Mouse (Mus musculus) cerebellum, adult 9-10 months (tissue): ENCODE measurements around the gene Crb3.
"Not testable (repeated sequence)": the region's sequence is repeated elsewhere in the genome, so short reads cannot be mapped to it uniquely, and the experiment has no call there.

Source experiments
- DNase-seq: peaks from one replicate; pipeline ENCODE4 v3.0.0; 2022

Crb3 gene

DNA sequence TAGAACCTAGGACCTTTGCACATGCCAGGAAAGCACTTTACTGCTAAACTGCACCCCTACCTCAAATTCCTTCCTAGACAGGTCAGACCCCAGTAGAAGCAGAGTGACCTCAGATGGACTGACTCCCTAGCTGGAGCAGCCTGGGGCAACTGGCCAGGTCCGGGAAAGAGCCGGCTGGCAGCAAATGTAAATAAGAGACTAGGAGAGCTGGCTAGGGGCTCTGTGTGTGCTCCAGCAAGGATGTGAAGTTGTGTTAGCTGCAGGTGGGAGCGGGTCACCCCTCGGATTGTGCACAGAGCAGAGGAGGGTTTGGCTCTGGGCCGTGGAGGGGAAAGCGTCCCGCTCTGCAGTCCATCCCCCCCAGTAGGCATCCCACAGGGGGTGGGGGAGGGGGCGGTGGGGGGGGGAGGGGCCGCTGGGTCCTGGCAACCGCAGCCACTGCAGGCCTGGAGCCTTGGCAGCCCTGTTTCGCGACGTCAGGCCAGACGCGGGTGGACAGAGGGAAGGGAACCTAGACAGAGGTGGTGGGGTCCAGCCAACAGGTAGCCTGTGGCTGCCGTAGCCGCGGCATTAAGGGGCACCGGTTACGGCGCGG lies at the start of gene Crb3:
TSS of gene Crb3 (plus strand) at position 215 of the 595 bp plus-strand sequence.
- DNase-seq = peak; percentile 77

DNA sequence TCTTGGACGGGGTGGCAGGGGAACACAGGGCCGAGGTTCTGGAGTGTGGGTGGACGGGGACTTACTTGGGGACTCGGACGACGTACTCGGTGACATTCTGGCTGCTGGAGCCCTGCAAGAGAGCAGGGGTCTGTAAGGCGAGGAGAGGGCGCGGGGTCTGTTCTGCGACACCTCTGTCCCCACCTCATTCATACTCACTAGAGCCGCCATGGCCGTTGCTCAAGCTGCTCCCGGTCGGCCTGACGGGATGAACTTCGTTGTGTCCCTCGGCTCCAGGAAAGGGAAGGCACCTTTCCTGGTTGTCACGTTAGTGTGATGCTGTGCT lies 48.0 kb upstream of the Crb3 start:
- no peak for DNase-seq

DNA sequence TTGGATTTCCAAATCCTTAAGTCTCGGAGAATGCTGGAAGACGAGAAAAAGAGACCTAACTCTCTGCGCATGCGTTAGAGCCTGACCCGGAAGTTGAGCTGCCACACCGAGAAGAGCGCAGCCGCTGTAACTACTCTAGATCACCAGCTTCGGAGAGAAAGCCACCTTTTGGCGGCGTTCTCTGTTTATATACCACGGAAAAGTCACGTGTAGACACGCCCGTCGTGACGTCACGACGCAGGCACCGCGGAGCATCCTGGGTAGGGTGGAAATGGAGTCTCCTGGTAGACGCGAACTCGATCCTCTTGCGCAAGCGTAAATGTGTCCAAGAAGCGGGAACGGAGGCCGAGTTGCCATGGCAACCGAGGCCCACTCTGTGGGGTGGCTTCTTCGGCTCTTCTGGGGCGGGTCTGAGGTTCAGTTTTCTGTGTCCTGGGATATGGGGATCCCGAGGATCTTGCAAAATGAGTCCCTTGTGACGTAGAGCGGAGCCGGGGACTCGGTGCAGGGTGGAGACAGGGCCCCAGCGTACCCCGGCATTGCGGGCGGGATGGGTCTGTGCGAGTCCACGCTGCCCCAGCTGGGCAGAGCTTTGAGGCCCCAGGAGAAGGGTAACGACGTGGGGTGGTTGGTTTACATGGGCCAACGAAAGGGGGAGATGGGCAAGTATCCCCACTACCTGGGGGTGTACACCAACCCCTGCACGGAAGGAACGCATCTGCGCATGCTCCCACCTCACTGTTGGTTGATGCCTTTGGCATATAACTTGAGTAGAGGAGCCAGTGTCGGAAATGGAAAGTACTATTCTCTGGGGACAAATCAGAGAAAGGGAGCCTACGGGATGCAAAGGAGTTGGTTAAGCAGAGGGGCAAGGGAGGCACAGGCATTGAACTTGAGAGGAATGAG lies 47.4 kb upstream of the Crb3 start, which contains the start of the genes Gtf2f1 and Gm17949:
TSS of gene Gtf2f1 (minus strand) at position 53 of the 906 bp plus-strand sequence.
TSS of gene Gm17949 (plus strand) at position 234 of the 906 bp plus-strand sequence.
- DNase-seq = peak; percentile 96

DNA sequence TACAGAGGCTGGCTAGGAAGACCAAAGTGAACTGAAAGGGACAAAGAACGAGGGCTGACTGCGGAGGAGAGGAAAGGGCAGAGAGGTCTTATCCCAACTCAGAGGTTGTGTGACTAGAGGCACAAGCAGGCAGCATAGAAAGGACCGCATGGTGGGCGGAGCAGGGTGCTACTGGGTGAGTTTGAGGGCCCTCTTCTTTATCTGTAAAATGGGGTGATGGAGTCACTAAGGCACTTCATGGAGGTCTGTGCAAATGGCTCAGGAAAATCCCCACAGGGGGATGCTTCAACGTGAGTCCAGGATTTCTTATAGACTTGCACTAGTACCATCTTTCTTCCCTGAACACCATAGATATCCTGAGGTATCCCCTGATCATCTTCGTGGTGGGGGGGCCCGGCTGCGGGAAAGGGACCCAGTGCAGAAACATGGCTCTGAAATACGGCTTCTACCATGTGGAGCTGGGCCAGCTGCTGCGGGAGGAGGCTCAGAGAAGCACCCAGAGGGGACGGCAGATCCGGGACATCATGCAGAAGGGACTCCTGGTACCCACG lies 46.6 kb upstream of the Crb3 start:
- DNase-seq = peak; percentile 66

DNA sequence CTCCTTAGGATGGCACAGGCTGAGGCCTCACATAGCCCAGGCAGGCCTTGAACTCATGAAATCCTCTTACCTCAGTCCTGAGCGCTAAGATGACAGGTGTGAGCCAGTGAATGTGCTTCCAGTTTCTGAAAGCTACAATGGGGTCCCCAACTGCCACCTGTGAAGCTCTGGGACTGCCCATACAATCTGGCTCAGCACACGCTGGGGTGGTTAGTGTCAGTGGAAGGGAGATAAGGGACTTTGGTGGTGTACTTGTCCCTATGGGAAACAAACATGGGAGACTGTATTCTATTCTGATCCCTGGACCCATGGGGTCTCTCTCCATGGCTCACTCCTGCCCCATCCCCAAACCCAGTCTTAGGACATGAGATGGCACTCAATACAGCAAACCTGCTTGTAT lies 39.2 kb upstream of the Crb3 start:
- DNase-seq = no peak

DNA sequence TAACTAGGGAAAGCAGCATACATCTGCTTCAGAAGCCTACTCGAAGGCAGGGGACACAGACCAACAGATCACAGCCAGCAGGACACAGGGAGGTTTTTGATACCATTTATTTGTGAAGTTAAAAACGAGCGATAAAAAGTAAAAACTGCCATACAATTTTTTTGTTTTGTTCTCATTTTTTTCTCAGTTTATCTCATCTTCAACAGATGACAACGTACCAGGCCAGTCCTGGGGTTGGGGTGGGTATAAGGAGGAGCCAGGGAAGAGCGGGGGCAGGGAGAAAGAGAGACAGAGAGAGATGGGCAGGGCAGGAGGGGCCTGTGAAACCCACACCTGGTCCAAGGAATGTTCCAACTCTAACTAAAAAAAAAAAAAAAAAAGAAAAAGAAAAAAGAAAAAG lies 37.9 kb upstream of the Crb3 start:
- no peak for DNase-seq

DNA sequence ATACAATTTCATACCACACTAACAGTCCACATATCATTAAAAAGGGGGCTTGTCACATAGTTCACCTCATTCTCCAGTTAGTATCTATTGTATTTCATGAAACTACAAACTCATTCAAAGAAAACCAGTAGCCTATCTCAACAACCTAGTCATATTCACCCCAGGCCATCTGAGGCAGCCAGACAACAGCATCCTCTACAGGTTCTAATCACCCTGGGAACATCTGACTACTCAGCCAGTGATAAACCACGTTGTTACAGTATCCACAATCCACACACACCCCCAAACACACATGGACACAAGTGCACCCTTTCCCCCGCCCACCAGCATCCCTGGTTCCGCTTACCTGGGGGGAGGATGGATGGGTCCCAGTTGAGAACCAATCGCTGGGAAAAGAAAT lies 31.4 kb upstream of the Crb3 start:
- DNase-seq = no peak

DNA sequence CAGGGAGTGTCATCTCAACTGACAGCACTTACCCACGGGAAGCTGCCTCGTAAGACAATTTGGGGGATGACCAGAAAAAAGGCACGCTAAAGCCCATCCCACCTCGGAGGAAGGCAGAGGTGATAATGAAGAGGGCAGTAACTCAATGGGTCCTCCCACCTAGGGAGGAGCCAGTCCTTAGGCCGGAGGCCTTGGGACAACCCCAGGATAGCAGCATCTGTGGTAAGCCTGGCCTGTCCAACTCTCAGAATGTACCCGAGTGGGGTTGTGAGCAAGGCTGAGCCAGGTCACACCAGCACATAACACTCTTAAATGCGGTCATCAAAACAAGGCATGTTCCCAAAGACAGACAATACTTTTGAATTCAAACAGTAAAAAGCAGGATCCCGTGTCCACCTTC lies 29.2 kb upstream of the Crb3 start:
- DNase-seq = no peak

DNA sequence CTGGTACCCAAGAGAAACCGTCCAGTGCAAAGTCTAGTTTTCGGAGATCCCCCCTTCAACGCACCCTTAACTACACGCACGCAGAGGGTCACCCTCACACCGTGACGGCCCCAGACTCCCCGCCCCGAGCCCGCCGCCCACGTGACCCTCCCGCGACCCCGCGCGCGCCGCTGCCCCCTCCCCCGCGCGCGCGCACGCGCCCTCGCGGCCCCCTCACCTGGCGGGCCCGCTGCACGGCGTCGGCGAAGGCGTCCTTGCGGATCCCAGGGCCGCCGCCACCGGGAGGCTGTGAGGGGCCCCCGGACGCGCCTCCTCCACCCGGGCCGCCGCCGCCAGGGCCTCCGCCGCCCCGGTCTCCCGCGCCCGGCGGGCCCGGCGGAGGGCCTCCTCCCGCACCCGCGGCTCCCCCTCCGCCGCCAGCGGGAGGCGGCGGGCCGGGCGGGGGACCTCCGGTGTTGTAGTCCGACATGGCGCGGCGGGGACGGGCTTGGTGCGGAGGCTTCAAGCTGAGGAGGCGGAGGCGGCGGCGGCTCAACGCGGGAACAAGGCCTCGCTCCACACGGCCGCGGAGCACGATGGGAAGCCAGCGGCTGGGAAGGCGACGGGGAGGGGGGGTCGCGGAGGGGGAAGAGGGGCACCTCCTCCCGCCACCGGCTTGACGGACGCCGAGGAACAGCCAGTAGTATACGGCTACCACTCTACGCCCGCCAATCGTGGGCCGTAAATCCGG lies 27.8 kb upstream of the Crb3 start, which contains the start of gene Khsrp:
TSS of gene Khsrp (minus strand) at position 592 of the 730 bp plus-strand sequence.
- peak; percentile 70 for DNase-seq

DNA sequence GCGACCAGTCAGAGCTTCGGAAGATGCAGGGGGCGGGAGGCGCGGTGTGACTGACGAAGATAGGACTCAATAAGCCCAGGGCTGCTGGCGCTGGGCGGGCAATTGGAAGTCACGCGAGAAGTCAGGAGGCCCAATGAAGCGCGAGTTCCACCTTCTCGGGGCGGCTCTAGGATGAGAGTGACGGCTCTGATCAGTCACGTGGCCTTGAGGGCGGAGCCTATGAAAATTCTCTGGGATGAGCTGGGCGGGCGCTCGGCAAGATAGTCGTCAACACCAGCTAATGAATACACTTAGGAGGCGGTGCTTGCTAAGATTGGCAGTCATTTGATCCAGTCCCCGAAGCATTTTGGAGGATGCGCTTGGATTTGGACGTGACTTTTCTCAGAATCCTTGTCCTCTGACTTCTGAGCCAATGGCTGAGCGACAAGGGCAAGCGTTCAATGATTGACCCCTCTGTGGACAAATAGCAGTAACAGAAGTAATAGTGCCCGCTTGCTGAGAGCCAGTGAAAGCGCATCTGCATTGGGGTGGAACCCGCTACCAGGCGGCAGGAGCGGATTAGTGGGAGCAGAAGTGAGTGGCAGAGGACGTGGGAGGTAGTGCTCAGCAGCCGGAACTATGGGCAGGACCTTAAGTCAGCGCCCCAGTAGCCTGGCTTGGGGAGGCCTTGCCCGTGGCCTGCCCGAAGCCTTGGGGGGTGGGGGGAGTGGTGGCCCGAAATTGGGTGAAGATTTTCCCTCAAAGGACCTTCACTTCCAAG lies 27.1 kb upstream of the Crb3 start:
- peak; percentile 100 for DNase-seq

DNA sequence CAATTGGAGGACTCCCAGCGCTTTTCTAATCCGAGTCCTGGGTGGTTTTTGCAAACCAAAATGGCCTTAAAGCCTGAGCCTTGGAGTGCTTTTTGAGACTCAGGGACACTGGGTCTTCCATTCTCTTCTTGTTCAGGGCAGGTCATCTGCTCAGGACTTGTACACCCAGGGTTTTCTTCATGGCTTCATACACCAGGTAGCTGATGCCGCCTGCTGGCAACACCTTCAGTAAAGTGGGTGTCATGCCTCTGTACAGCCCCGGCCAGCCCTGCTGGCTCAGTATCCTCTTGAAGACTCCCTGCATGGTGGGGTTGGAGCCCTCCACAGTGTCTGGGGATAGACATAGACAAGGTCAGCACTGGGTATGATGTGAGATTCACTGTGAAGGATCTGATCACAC lies 26.1 kb upstream of the Crb3 start:
- DNase-seq = peak; percentile 66

DNA sequence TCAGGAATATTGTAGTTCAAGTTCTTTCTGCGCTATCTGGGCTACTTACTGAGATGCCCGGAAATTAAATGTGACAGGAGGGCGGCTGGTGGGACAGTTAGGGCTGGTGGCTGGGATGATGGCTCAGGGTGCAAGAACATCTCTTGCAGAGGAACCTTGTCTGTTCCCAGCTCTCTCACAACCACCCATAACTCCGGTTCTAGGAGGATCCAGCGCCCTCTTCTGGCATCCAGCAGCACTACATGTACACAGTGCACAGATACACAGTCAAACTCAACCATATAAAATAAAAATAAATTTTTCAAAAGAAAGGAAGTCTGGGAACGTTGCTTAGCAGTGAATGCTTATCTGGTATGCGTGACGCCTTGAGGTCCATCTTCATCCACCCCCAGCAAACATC lies 19.9 kb upstream of the Crb3 start:
- DNase-seq = no peak

DNA sequence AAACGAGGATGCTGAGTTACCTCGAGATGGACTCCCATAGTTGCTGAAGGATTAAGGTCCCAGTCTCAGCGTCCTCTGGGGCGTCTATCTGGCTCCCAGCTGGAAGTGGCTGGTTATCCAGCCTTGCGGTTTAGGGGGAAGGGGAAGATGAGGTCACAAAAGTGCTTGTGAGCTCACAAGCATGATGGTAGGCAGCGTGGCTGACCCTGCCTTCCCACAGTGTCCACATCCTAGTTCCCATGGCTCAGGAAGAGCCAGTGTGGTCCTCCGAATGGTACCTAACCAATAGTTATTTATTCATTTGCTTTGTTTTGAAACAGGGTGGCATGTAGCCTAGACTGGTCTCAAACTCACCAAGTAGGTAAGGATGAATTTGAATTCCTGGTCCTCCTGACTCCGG lies 17.4 kb upstream of the Crb3 start, which contains the start of gene Slc25a41:
TSS of gene Slc25a41 (minus strand) at position 101 of the 400 bp plus-strand sequence.
- DNase-seq = no peak

DNA sequence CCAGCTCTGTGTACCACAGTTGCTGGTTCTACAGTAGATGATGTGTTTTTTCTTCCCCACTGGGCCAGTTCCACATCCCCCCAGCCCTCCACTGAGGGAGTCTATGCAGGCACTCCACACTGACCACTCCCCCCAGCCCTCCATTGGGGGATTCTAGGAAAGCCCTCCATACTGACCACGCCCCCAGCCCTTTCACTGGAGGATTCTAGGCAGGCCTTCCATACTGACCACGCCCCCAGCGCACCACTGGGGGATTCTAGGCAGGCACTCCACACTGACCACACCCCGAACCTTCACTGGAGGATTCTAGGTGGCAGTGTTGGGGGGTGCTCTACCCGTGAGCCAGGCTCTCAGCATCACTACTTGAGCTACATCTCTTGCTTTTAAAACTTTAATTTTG lies 11.5 kb upstream of the Crb3 start:
- no peak for DNase-seq

DNA sequence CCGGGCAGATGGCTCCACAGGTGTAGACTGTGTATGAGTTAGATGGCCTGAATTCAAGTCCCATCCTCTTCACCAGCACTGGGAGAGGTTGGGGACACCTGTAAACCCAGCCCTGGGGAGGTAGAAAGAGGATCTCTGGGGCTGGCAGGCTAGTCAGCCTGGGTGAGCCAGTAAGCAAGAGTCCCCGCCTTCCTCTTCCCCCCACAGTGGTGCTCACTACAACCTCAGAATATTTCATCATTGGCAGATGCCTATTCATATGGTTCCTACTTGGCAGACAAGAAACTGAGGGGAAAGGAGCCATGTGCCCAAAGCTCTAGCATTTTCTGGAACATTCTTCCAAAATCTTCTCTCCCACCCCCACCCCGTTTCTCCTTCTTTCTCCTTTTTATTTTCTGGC lies 10.1 kb upstream of the Crb3 start:
- DNase-seq = no peak

DNA sequence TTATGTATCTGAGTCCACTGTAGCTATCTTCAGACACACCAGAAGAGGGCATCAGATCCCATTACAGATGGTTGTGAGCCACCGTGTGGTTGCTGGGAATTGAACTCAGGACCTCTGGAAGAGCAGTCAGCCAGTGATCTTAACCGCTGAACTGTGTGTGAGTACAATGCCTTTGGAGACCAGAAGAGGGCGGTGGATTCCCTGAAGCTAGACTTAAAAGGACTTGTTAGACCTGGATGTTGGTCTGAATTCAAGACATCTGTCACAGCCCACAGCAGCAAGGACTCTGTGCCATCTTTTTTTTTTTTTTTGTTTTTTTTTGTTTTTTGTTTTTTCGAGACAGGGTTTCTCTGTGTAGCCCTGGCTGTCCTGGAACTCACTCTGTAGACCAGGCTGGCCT lies 7.2 kb upstream of the Crb3 start:
- DNase-seq = not testable (repeated sequence)

DNA sequence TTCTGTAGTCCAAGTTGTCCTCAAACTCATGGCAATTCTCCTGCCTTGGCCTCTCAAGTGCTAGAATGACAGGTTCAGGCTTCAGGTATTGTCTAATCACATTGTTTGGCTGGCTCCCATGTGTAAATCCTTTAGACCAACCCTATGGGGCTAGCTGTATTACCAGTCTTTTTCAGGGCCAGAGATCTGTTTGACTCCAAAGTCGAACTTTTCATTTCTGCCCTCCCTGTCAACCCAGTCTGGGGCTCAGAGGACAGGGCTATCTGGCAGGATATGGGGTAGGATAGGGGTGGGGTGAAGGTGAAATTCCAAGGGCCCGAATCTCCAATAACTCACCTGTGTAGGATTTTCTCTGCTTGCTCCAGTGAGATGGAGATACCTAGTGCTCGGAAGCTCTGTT lies 2.7 kb upstream of the Crb3 start:
- DNase-seq = no peak

DNA sequence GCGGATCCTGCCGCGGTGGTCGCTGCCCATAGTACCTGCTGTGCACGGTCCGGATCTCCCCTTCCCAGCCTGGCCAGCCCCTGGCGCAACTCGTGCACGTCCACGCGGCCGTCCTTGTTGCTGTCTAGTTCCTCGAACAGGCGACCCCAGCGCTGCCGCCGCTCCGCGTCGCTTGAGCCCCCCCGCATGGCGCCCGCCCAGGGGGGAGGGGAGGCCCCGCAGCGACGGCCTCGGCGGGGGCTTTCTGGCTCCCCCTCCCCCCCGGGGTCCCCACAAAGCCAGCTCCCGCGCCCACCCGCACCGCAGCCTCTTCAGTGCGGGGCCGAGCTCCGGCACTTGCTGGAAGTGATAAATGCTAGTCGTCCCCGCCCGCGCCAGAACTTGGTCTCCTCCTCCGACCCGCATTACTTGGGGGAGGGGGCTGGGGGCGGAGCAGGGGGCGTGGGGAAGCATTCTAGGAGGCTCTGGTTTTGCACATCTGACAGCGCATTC lies 627 bp downstream of the Crb3 start, which contains the start of gene Slc25a23:
TSS of gene Slc25a23 (minus strand) at position 378 of the 492 bp plus-strand sequence.
- DNase-seq = peak; percentile 84

DNA sequence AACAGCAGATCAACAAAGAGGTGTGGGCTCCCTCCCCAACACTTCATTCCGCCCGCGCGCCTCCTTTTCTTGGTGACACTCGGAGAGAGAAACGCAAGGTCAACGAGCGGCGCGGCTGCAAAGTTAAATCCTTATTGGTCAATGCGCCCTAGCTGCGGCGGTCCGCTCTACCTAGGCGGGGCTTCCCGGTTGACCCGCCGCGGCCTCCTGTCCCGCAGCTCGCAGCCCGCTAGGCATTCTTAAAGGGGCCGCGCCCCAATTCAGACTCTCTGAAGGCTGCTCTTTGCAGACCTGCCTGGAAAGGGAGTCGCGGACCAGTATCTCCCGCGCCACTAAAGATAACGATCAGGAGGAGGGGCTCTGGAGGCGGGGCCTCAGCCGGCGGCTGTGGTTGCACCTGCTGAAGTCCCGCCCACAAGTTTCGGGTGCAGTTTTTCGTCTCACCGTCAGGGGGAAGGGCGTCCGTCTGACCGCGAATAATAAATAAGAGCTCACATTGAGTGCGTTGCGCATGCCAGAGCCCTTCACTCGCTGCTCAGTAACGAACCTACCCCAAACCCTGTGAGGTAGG lies 1.4 kb downstream of the Crb3 start:
- peak; percentile 99 for DNase-seq

DNA sequence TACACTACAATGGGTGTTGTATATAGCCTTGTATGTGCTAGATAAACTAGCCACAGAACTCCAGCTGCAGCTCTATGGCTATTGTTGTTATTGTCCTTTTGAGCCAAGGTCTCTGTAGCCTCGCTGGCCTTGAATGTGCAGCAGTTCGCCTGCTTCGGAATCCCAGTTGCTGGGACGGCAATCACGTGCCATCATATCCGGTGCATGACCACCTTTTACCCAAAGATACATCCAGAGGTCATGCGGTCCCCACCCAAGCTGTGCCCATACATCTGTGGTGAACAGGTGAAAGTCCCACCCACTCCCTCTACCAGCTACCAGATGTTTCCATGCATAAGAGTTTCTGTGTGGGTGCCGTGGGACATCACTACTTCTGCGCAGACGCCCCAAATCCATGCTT lies 2.2 kb downstream of the Crb3 start:
- DNase-seq = peak; percentile 74

DNA sequence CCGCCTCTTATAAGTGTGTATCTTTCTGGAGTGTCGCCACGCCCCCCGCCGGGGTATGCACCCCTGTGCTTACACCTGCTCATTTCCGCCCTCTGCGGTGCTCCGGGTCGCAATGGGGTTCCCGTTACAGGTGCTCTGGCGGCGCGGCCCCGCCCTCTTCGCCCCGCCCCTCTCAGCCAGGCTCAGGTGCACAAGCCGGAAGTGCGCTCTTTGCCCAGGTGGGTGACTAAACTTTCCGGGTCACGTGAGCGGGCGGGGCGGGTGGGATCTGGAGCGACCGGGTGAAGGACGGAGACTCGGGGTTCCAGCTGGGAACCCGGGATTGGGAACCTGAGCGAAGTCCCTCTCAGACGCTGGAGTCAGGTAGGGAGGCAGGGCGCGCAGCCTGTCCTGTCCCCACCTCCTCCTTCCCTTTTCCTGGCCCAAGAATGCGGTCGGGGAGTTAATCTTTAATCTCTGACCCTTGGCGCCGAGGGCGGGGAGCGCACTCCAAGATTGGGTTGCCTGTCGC lies 3.2 kb downstream of the Crb3 start:
- DNase-seq = peak; percentile 52

DNA sequence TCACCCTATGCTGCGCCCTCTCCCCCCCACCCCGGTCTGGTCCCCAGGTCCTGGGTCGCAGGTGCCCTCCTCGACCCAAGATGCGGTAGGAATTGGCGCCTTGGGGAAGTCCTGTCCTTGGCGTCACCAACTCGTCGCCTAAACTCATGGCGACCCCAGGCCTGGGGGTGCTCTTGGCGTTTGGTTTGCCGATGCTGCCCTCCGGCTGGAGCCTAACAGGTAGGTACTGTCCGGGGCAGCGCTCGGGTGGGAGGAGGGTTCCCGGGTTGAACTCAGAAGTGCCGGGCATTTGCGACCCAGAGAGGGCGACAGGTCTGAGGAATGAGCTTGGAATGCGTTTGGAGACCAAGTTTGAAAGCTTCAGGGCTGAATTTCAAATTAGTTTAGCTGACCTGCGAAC lies 3.6 kb downstream of the Crb3 start:
- peak; percentile 49 for DNase-seq
